Mouse (Mus musculus) hindbrain, postnatal 0 days (tissue): ENCODE measurements around the gene Cfap69. TPM values are rescaled to one million over a fixed set of nuclear protein-coding genes. Genes with fewer than 3 reads are reported as not detected.

Source experiments
- ATAC-seq: fragments of 200-750 bp; cut with Nextera tagmentation; 2 replicates; pipeline ENCODE4 v1.8.0; 2017; ENCODE audit warnings: mild to moderate bottlenecking, moderate TSS enrichment, moderate library complexity
- DNase-seq: peaks from one replicate; pipeline ENCODE4 v3.0.0-alpha.2; 2015; ENCODE audit warnings: low spot score
- H3K27ac ChIP-seq: fragments of 300-500 bp; sonication (generic); 2 replicates; pipeline ENCODE4 v1.5.1; 2014; ENCODE audit warnings: mild to moderate bottlenecking
- H3K27me3 ChIP-seq: fragments of 300-500 bp; sonication (generic); 2 replicates; pipeline ENCODE4 v1.6.1; 2014; ENCODE audit warnings: low read length, mixed read lengths; ENCODE audit not compliant: insufficient read depth
- H3K36me3 ChIP-seq: fragments of 300-500 bp; sonication (generic); 2 replicates; pipeline ENCODE4 v1.6.1; 2014; ENCODE audit warnings: low read length, mixed read lengths; ENCODE audit not compliant: insufficient read depth
- H3K4me1 ChIP-seq: fragments of 300-500 bp; sonication (generic); 2 replicates; pipeline ENCODE4 v1.6.1; 2014; ENCODE audit warnings: antibody characterized with exemption, low read length, mixed read lengths; ENCODE audit not compliant: insufficient read depth
- H3K4me2 ChIP-seq: fragments of 300-500 bp; sonication (generic); 2 replicates; pipeline ENCODE4 v1.6.1; 2014; ENCODE audit warnings: low read depth, mild to moderate bottlenecking, low read length, moderate library complexity, mixed read lengths
- H3K4me3 ChIP-seq: fragments of 300-500 bp; sonication (generic); 2 replicates; pipeline ENCODE4 v1.5.1; 2014; ENCODE audit warnings: low read length
- H3K9ac ChIP-seq: fragments of 300-500 bp; sonication (generic); replicated peaks from 2 replicates; pipeline ENCODE4 v1.6.1; 2014; ENCODE audit warnings: mild to moderate bottlenecking, low read length, moderate library complexity, mixed read lengths
- H3K9me3 ChIP-seq: fragments of 300-500 bp; sonication (generic); 2 replicates; pipeline ENCODE4 v1.6.1; 2016; ENCODE audit warnings: low read length, mixed read lengths
- CTCF ChIP-seq: IDR thresholded peaks from 2 replicates; pipeline ENCODE4 v1.5.1; 2016; ENCODE audit warnings: antibody characterized with exemption, control low read depth, low read depth
- WGBS: fragments of 180-500 bp; shearing (Covaris S2); extraction: QIAGEN DNeasy Blood & Tissue Kit; methylation state at CpG from one replicate; pipeline ENCODE4 v1.1.7; 2014; 5-methylcytosine and 5-hydroxymethylcytosine counted together
- polyA plus RNA-seq: library from polyadenylated mRNA; unstranded; fragments of >200 nt; fragmentation: Nextera tagmentation; extraction: Ambion mirVana; gene quantifications from 2 replicates; pipeline ENCODE4 v1.2.1, GENCODE M21; 2015
- total RNA-seq: library from RNA; depleted of rRNA; stranded (reverse); fragments of >200 nt; gene quantifications from 2 replicates; pipeline ENCODE4 v1.2.3, GENCODE M21; 2014

Cfap69 gene
- total and polyA plus RNA-seq, 2 experiments from 2014 or later, result 8.0 to 9.8 TPM

- ATAC-seq (peak; percentile 14; the same call in 1 of the 2 replicates), DNase-seq (no peak)
- no peak for TF ChIP-seq CTCF
These were observed 982 bp downstream of the Cfap69 start for GRCm38 (mm10) chr5:5663057-5663456.

GRCm38 (mm10) chr5:5658680-5659079 is 5.4 kb downstream of the Cfap69 start:
- H3K4me1 ChIP-seq, result no peaks in the 10 kb centered on the region; the same call in 1 of the 2 replicates
- no peak overlapping the region for H3K4me3 ChIP-seq
- no peaks in the 10 kb centered on the region for H3K36me3 ChIP-seq
- H3K4me2 ChIP-seq, result no peak overlapping the region
- DNase-seq (no peak), ATAC-seq (no peak)
- WGBS, result 52% methylated on average over 2 of the region's 2 CpGs
- no peaks in the 10 kb centered on the region for H3K27me3 ChIP-seq
- no peaks in the 10 kb centered on the region for H3K9me3 ChIP-seq
- H3K9ac ChIP-seq, result no peak overlapping the region
- TF ChIP-seq CTCF, result no peak
- H3K27ac ChIP-seq, result no peak overlapping the region

More at GRCm38 (mm10) chr5:5663057-5663456, 982 bp downstream of the Cfap69 start:
- peak overlapping the region; percentile 85 for H3K4me3 ChIP-seq
- H3K4me1 ChIP-seq, result no peaks in the 10 kb centered on the region; the same call in 1 of the 2 replicates
- H3K27ac ChIP-seq, result no peak overlapping the region
- peak overlapping the region; percentile 67; the same call in 1 of the 2 replicates for H3K9ac ChIP-seq
- 37% methylated on average over 6 of the region's 6 CpGs for WGBS
- peak overlapping the region; percentile 91 for H3K4me2 ChIP-seq
- H3K27me3 ChIP-seq, result no peaks in the 10 kb centered on the region
- no peaks in the 10 kb centered on the region for H3K9me3 ChIP-seq
- H3K36me3 ChIP-seq, result no peaks in the 10 kb centered on the region

- no peak overlapping the region for H3K27ac ChIP-seq
- TF ChIP-seq CTCF, result no peak
- DNase-seq, result no peak
- no peak for ATAC-seq
- no peaks in the 10 kb centered on the region for H3K9me3 ChIP-seq
- whole genome bisulfite sequencing, result 79% methylated on average over 2 of the region's 2 CpGs
- no peak overlapping the region for H3K4me3 ChIP-seq
- H3K36me3 ChIP-seq, result no peaks in the 10 kb centered on the region
- H3K4me1 ChIP-seq, result no peaks in the 10 kb centered on the region; the same call in 1 of the 2 replicates
- H3K27me3 ChIP-seq, result no peaks in the 10 kb centered on the region
- no peak overlapping the region for H3K9ac ChIP-seq
- H3K4me2 ChIP-seq, result no peak overlapping the region
These were observed 6.1 kb downstream of the Cfap69 start for GRCm38 (mm10) chr5:5657932-5658331.

GRCm38 (mm10) chr5:5648817-5649569 is 15.0 kb downstream of the Cfap69 start:
- no peaks in the 10 kb centered on the region for H3K4me1 ChIP-seq
- H3K36me3 ChIP-seq, result no peaks in the 10 kb centered on the region
- WGBS, result 73% methylated on average over 6 of the region's 6 CpGs
- TF ChIP-seq CTCF, result no peak
- no peak overlapping the region for H3K27ac ChIP-seq
- no peak overlapping the region for H3K9ac ChIP-seq
- H3K27me3 ChIP-seq, result no peaks in the 10 kb centered on the region
- H3K4me2 ChIP-seq, result no peak overlapping the region
- no peak for DNase-seq
- H3K4me3 ChIP-seq, result no peak overlapping the region
- no peak for ATAC-seq
- H3K9me3 ChIP-seq, result no peaks in the 10 kb centered on the region

- DNase-seq, result peak; percentile 68
- WGBS, result 12% methylated on average over 1 of the region's 1 CpGs
These were observed 17.9 kb downstream of the Cfap69 start for GRCm38 (mm10) chr5:5646173-5646572.

DNA sequence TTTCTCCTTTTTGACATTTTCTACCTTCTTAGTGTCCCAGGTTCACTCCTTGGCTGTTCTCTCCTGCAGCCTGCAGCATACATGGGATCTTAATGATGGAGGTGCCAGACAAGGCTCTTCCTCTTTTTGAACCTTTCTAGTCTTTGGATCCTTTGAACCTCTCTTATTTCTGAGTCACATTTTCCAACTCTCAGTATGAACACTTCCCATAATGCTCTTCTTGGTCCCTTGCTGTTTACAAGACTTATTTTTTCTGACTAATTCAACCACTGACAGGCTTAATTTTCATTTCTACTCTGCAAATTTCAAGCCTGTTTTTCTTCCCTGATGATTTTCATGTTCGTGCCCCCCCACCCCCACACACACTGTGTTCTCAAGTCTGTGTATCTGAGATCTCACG is 25.5 kb downstream of the Cfap69 start:
- H3K27ac ChIP-seq, result no peak overlapping the region
- H3K4me2 ChIP-seq, result no peak overlapping the region
- no peaks in the 10 kb centered on the region for H3K4me1 ChIP-seq
- H3K36me3 ChIP-seq, result no peaks in the 10 kb centered on the region
- H3K4me3 ChIP-seq, result no peak overlapping the region
- no peak for ATAC-seq
- no peaks in the 10 kb centered on the region for H3K9me3 ChIP-seq
- TF ChIP-seq CTCF, result no peak
- H3K27me3 ChIP-seq, result no peaks in the 10 kb centered on the region
- no peak overlapping the region for H3K9ac ChIP-seq
- WGBS, result 59% methylated on average over 2 of the region's 2 CpGs
- no peak for DNase-seq

More at GRCm38 (mm10) chr5:5646173-5646572, 17.9 kb downstream of the Cfap69 start:
- Histone ChIP-seq H3K4me1 (no peaks in the 10 kb centered on the region), H3K4me2 (no peak overlapping the region), H3K36me3 (no peaks in the 10 kb centered on the region), H3K9me3 (no peaks in the 10 kb centered on the region), H3K9ac (no peak overlapping the region), H3K4me3 (no peak overlapping the region), H3K27ac (no peak overlapping the region), H3K27me3 (no peaks in the 10 kb centered on the region)
- ATAC-seq, result peak; percentile 64; the same call in 1 of the 2 replicates
- peak; percentile 55 for TF ChIP-seq CTCF

- 77% methylated on average over 3 of the region's 3 CpGs for WGBS
- no peak for ATAC-seq
These were observed 38.5 kb downstream of the Cfap69 start for GRCm38 (mm10) chr5:5625491-5625890.

More at GRCm38 (mm10) chr5:5625491-5625890, 38.5 kb downstream of the Cfap69 start:
- Histone ChIP-seq H3K4me1 (no peaks in the 10 kb centered on the region), H3K27ac (no peak overlapping the region), H3K27me3 (no peaks in the 10 kb centered on the region), H3K36me3 (no peaks in the 10 kb centered on the region), H3K4me3 (no peak overlapping the region), H3K9me3 (no peaks in the 10 kb centered on the region), H3K9ac (no peak overlapping the region), H3K4me2 (no peak overlapping the region)
- DNase-seq, result no peak
- TF ChIP-seq CTCF, result no peak
